Mouse (Mus musculus) gastrocnemius, adult 8-10 months (tissue): Measurements from ENCODE around the gene Ccdc74a. TPM values are rescaled to one million over a fixed set of nuclear protein-coding genes. Genes with fewer than 3 reads are reported as not detected.

Experiments
- DNase-seq, 2 experiments: peaks; one replicate each; pipeline ENCODE4 v3.0.0; 2022; ENCODE audit warnings: low spot score in 2 of 2
- total RNA-seq, 4 experiments: library from RNA; stranded (reverse); gene quantifications; 2 replicates each; pipeline ENCODE4 v1.2.4; 2022

The Ccdc74a gene
- total RNA-seq, 4 experiments from 2014 or later, result 0.41 to 0.81 TPM; not detected in 2

DNA sequence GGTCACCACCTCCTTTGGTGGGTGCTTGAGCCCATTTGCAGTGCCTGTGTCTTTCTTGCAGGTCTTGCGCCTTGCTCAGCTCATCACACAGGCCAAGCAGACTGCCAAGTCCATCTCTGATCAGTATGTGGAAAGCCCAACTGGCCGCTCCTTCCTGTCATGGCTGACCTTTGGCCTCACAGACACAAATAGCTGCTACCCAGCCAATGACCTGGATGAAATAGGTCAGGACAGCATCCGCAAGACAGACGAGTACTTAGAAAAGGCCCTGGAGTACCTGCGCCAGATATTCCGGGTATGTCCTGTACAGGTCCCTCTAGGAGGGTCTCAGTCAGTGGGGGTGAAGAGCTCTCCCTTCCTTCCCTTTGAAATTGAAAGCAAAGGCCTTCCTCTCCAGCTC, 5.0 kb upstream of the Ccdc74a start:
- no peak for DNase-seq

DNA sequence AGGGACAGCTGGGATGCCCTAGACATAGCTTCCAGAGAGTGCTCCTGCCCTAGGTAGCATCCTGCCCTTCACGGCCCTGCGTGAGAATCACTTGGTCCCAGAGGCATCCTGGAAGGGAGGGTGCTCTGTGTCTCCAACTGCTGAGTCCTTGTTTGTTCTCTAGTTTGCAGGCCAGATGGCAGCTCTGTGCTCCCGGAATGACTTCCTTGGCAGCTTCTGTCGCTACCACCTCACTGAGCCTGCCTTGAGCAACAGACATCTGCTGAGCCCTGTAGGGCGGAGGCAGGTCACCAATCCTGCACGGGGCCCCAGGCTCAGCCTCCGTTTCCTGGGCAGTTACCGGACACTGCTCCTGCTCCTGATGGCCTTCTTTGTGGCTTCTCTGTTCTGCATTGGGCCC, 4.0 kb upstream of the Ccdc74a start:
- no peak for DNase-seq

DNA sequence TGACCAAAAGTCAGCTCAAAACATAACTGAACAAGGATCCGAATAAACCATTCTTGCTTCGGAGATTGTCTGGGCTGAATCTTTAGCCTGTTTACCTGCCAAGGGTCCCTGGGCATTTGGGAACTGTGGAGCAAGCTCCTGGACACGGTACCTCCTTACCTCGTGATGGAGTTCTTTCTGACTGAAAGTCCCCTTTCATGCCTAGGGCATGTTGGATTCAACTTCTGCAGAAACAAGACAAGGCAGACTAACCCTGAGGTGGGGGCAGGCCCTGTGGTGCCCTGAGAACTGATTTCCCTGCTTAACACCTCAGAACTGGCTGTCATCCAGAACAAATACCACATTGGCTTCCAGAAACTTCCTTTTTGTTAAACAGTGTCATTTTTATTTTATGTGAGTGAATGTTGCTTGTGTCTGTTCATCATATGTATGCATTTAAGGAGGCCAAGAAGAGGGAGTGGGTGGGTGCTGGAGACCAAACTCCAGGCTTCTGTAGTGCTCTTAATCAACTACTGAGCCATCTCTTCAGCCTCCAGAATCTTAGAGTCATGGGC, 2.8 kb upstream of the Ccdc74a start:
- no peak for DNase-seq

DNA sequence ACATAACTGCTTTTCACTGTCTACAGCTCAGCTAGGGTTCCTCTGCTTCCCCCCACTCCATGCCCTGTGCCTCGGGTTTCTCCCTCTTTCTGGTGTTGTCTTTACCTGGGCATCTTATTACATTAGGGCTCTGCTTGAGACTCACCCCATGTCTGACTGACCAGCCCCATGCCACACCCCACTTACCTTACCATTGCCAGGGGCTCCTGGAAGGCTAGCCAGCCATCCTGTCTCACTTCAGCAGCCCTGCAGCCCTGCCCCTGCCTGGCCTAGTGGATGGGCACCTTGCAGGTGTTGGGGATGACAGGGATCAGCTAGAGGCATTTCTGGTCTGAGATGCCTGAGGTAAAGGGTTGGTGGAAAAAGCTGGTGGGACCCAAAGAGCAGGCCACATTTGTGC, 886 bp downstream of the Ccdc74a start:
- no peak for DNase-seq

DNA sequence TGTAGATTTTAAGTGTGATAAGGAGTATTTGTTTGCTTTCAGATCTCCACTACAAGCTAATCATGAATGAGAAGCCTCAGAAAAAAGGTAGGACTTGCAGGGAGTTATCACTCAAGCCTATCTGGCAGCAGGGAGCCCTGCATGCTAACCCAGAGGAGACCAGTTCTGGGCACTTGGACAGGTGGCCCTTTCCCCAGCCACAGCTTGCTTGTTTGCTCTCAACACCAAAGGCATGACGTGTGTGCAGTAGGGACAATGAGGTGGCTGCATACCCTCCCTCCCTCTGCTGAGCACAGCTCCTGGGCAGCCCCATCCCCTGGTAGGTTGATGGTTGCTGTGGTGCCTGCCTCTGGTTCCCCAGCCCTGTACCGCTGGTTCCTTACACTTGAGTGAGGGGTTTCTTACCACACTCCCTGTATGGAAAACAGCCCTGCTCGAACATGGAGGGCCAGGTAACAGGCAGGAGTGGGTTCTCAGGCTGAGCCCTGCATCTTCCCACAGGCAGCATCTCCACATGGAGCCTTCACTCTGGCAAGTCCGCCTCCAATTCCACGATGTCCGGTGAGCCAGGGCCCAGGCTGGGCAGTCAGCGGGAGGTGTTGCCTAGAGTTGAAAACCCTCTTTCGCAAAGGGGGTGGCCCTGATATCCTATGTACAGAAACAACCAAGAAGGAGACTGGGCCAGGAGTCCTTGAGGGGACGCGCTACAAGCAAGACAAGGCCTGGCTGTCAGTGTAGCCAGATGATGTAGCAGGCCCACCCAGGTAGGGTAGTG, 1.5 kb downstream of the Ccdc74a start:
- no peak for DNase-seq

DNA sequence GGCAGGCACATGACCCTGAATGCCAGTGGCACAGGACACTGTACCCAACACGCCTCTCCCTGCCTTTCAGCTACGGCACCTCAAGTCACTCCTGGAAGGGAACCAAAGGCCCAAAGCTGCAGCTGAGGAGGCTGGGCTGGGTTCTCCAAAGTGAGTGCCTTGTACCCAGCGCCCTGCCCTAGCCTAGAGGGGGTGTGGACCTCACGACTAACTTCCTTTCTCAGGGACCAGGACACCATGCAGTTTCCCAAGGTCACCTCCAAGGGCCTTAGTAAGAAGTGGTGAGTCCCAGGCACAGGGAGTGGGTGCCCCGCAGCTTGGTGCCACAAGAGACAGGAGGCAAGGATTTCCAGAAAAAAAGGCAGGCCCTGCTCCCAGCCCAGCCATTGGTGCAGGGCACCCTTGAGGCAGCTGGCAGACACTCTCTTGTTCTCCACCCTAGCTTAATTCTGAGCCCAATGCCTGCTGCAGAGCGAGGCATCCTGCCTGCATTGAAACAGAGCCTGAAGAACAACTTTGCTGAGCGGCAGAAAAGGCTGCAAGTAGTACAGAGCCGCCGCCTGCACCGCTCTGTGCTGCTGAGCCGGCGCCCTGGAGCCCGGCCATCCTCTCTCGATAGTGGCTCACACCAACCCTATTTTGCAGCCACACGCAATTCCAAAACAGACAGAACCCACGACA, 3.8 kb downstream of the Ccdc74a start:
- no peak for DNase-seq

DNA sequence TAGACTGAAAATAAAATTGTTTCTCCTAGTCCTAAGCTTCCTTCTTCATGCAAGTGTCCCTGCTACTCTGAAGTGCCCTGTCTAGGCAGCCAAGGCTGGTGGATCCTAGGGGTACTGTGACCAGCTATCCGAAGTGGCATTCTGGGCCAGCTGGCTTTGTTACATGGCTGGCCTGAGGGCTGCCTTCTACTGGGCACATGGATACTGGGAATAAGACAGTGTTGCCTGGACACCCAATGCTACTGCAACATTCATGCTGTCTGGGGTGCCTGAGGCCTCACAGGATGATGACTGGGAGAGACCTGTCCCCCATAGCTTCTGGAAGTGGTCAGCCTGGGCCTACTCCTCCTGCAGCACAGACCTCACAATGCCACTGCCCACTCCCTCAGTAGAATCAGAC, 4.4 kb downstream of the Ccdc74a start:
- DNase-seq, result no peak

DNA sequence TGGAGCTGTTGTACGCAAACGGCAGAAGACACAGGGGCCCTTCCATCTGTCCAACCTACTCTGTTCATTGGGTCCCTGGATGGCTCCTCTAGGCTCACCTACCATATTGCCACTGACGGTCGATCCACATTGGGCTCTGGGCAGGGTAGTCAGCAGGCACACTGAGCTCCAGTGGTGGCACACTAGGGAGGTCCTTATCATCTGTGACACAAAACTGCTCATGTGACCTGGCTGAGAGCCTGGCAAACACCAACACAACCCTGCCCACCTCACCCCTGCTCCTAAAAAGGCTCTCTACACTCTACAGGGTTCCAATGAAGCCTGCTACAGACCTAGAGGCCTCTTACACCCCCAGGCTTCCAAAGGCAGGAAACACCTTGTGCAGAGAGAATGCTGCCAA, 6.3 kb downstream of the Ccdc74a start:
- no peak for DNase-seq

DNA sequence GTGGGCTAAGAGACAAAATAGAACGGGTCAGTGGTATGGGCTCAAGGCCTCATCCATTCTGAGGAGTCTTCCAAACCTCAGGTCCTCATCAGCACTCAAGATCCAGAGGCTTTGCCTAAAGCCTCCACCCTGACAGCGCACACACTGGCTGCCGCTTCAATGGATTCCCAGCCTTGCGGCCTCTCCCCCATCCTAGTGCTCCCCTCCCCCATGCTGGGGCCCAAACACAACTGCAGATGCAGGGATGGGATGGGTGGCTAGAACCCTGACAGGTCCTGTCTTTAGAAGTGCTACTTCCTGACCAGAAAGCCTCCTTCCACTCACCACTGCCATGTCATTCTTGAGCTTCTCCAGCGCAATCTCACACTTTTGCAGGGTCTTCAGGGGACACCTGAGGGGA, 7.3 kb downstream of the Ccdc74a start:
- no peak for DNase-seq

DNA sequence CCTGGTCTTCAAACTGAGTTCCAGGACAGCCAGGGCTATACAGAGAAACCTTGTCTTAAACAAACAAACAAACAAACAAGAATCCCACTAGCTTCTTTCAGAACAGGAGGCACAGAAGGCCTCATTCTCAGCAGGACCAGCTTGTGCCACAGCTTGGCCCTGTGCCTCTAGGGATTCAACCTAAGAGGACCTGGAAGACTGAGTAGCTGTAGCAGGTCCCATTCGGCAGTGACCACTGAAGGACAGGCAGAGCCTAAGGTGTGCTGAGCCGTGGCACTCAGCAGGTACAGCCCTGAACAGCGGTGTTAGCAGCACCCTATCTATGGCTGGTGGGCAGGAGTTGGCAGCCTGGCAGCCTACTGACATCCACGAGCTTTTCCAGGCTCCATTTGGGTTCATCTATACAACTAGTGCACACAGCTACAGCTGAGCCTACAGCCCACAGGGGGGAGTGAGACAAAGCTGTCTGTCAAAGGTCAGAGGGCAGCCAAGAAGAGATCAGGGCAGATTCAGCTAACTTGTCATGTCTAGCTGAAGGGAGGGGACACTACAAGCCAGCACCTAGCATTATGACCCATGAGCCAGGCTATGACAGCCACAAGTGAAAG, 8.0 kb downstream of the Ccdc74a start:
- no peak for DNase-seq

DNA sequence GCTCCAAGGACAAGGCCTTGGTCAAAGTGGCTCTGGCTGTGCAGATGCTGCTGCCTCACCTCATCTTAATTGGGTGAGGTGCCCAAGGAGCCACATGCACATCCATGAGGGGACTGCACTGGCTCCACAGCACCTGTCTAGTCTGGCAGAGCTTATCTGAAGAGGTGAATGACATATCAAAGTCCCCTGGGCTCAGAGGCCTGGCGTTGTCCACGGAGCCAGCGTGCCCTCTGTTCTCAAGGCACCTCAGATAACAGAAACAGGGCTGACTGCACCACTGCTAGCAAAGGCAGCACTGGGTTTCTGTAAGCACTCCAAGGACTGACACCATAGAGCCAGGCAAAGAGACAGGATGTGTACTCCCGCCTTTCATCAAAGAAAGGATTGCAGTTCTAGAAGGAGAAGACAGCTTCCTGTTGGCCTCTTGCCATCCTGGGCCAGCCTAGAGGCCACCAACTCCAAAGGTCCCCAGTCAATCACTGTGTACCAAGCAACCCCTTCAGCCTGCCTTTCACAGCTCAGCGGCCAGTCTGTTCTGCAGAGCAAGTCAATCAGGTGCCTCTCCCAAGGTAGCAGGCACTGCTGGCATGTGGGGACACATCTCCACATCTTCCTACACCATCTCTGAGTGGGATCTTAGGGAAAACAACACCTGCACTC, 10.1 kb downstream of the Ccdc74a start:
- DNase-seq, result no peak

DNA sequence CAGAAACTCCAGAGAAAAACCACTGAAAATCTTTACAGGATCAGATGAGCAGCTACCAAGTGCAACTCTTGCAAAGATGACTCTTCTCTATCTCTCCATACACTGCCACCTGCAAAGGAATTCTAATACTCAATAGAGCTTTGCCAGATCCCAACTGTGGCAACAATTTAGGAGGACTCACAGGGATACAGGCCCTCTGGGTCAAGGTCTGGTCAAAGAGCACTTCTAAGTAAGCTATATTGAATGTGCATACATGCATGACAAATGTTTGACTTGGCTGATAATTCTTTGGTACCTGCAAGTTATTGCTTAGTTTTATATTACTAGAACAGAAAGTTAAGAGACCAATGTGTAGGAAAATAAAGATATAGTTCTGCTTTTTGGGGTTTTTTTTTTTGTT, 19.3 kb downstream of the Ccdc74a start:
- no peak for DNase-seq

DNA sequence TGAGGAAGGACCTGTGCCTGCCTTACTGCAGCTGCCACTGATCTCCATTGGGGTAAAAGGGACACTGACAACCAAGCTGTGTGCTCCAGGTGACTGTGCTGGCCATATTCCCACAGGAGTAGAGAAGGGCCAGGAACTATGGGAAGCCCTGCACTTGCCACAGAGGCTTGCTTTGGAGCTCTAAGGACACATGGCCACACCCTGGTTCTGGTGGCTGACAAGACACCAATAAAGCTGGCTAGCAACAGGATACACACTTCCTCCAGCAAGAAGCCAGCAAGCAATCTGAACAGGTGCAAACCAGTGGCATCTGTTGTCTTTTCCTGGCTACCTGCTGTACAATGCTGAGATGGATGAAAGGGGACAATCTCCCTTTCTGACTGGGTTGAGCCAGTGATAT, 23.6 kb downstream of the Ccdc74a start:
- DNase-seq, result no peak

DNA sequence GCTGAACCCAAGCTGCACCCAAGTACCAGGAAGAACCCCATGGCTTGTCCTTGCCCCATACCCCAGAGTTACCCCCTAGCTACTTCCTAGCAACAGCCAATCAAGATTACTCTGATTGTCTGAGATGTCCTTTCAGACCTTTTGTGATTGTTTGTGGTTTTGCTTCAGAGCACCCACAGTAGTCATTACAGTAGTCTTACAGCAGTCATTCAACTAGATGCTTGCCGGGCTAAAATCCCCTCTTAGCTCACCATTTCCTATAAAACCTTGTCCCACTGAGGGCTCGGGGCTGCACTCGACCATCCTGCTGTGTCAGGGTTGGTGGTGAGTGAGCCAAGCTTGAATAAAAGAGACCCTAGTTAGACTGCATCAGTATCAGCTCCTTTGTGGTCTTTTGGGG, 48.6 kb downstream of the Ccdc74a start:
- no peak for DNase-seq

Other genes starting within 250 kb of the Ccdc74a start
- 10 to 100 TPM; 17.1 to 21.0 (median 18.9) TPM for gene Snap29, start 240.5 kb upstream of the Ccdc74a start, total RNA-seq
- gene Pi4ka, start 240.2 kb upstream of the Ccdc74a start, total RNA-seq, result 10 to 100 TPM; 21.0 to 24.0 (median 22.1) TPM
- 10 to 100 TPM; 20.9 to 29.2 (median 22.4) TPM for gene Crkl, start 194.5 kb upstream of the Ccdc74a start, total RNA-seq
- under 1 TPM; 0.12 to 0.70 (median 0.28) TPM for gene Aifm3, start 156.9 kb upstream of the Ccdc74a start, total RNA-seq
- 10 to 100 TPM; 20.3 to 26.1 (median 23.5) TPM for gene Lztr1, start 137.8 kb upstream of the Ccdc74a start, total RNA-seq
- 10 to 100 TPM; 13.7 to 16.0 (median 15.1) TPM for gene Thap7, start 115.3 kb upstream of the Ccdc74a start, total RNA-seq
- gene Lrrc74b, start 85.2 kb upstream of the Ccdc74a start, total RNA-seq, result 1 to 10 TPM in 3 of 4 experiments, under 1 TPM in 1; 0.85 to 1.9 (median 1.8) TPM
- 10 to 100 TPM in 3 of 4 experiments, 1 to 10 TPM in 1; 9.0 to 12.5 (median 11.3) TPM for gene P2rx6, start 84.6 kb upstream of the Ccdc74a start, total RNA-seq
- gene Slc7a4, start 63.3 kb upstream of the Ccdc74a start, total RNA-seq, result under 1 TPM in 2 of 4 experiments, not detected in 2; 0.19 to 0.40 TPM
- gene Smpd4, start 27.1 kb upstream of the Ccdc74a start, total RNA-seq, result 10 to 100 TPM in 3 of 4 experiments, 1 to 10 TPM in 1; 8.8 to 13.8 (median 12.1) TPM
- 10 to 100 TPM; 11.7 to 16.7 (median 14.4) TPM for gene Med15, start 86.4 kb downstream of the Ccdc74a start, total RNA-seq
- gene Klhl22, start 113.1 kb downstream of the Ccdc74a start, total RNA-seq, result 10 to 100 TPM; 20.1 to 30.6 (median 25.4) TPM
- gene Scarf2, start 150.8 kb downstream of the Ccdc74a start, total RNA-seq, result 1 to 10 TPM; 1.1 to 3.3 (median 2.4) TPM
- gene B830017H08Rik, start 186.7 kb downstream of the Ccdc74a start, total RNA-seq, result not detected
- gene Car15, start 191.9 kb downstream of the Ccdc74a start, total RNA-seq, result 1 to 10 TPM in 2 of 4 experiments, under 1 TPM in 2; 0.46 to 1.1 (median 0.81) TPM
- under 1 TPM; 0.10 to 0.13 (median 0.12) TPM for gene Gm20518, start 245.2 kb downstream of the Ccdc74a start, total RNA-seq
- under 1 TPM in 1 of 4 experiments, not detected in 3; 0.07 TPM for gene Tssk1, start 247.8 kb downstream of the Ccdc74a start, total RNA-seq